Mouse (Mus musculus): ENCODE data around the gene Bmpr2. TPM values are rescaled to one million over a fixed set of nuclear protein-coding genes. Genes with fewer than 3 reads are reported as not detected.

Bmpr2 gene
- total RNA-seq, 2 experiments from 2014 or later = 40.1 to 40.8 TPM

DNA sequence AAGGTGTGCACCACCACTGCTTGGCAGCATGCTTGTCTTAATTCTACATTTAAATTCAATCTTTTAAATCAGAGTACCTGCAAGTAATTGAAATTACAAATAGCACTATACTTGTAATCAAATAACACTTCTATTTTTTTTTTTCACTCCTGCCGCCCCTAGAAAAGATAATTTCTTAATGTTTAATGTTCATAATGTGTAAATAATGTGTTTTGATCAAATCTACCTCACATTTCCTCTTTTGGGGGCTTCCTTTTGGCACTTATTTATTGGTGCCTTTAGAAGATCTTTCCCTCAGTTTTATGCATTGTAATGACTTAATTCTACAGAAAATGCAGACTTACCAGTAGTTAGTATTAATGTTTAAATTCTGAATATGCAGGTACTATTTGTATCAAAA, 160.5 kb downstream of the Bmpr2 start:
- intact Hi-C loops (cut with DNase I) = no loop called here
- DNase-seq = no peak

GRCm38 (mm10) chr1:59924411-59924810, 161.2 kb downstream of the Bmpr2 start:
- no peak for DNase-seq
- intact Hi-C loops (cut with DNase I) = no loop called here

DNA sequence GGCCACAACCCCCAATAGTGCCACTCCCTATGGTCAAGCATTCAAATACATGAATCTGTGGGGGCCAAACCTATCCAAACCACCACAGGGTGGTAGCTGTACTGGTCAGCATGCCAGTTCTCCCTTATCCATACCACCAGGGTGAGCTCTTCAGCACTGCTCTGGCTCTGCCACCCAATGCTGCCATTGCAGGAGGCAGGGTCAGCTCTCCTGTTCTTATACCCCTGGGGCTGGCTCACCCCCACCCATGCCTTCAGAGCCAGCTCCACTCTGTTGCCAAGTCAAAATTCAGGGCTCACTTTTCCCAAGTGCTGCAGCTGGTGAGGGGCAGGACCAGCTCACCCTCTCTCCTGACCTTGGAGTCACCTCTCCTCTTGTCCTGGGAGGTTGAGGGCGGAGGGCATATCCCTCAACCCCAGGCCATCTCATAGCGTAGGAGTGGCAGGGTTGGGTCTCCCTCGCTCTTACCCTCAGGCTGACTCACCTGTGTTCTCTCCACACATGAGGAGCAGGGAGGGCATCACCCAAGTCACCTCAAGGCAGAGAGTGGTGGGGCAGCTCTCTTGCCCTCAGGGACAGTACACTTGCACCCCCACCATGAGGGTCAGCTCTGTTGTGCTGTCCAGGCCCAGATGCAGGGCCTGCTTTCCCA, 162.9 kb downstream of the Bmpr2 start:
- DNase-seq = no peak
- intact Hi-C loops (cut with DNase I) = no loop called here

- intact Hi-C loops (cut with DNase I) = no loop called here
Measured at GRCm38 (mm10) chr1:59927131-59927680, 164.0 kb downstream of the Bmpr2 start.

More at GRCm38 (mm10) chr1:59927131-59927680, 164.0 kb downstream of the Bmpr2 start:
- DNase-seq = no peak

Other genes with a start within 250 kb of the Bmpr2 start
- under 1 TPM in 1 of 2 experiments, not detected in 1; 0.25 TPM for gene Gm973, start 247.1 kb upstream of the Bmpr2 start, total RNA-seq (2021)
- 10 to 100 TPM; 43.2 to 54.1 TPM for gene Sumo1, start 92.6 kb upstream of the Bmpr2 start, total RNA-seq (2021)
- gene Nop58, start 78.4 kb upstream of the Bmpr2 start, total RNA-seq (2021) = 10 to 100 TPM; 18.5 to 26.9 TPM
- 1 to 10 TPM; 4.2 to 5.5 TPM for gene Fam117b, start 149.6 kb downstream of the Bmpr2 start, total RNA-seq (2021)

Data from gastrocnemius, postnatal 36 days (tissue).